Mouse (Mus musculus) ES-E14 (cell line): ENCODE results near the gene Pkd1l3.

Experiments used
- CHD2 ChIP-seq: IDR thresholded peaks from 2 replicates; pipeline ENCODE4 v1.6.1; 2014; ENCODE audit warnings: mild to moderate bottlenecking, low read depth, low read length, inconsistent platforms
- MAFK ChIP-seq: IDR thresholded peaks from 2 replicates; pipeline ENCODE4 v1.6.1; 2014; ENCODE audit warnings: mild to moderate bottlenecking, low read depth, low read length, inconsistent platforms; ENCODE audit not compliant: insufficient read depth

DNA sequence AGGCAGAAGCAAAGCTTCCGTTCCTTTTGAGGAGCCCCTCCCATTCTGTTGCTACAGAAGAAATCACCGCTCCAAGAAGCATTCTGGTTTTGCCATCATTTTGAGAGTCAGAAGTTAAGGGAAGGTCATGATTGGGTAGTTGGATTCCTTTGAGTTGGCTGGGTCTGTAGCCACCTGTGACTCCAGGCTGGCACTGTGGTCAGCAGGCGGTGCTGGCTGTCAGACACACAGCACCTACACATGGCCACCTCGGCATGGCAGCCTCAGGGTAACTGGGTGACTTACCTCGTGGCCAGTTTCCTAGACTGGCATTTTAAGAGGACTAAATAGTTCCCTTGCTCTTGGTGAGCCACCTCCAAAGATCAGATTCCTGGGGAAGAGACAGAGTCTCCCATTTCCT lies 26.9 kb downstream of the Pkd1l3 start:
- TF ChIP-seq CHD2 (no peak), MAFK (no peak)
